In the genomic region with DNA sequence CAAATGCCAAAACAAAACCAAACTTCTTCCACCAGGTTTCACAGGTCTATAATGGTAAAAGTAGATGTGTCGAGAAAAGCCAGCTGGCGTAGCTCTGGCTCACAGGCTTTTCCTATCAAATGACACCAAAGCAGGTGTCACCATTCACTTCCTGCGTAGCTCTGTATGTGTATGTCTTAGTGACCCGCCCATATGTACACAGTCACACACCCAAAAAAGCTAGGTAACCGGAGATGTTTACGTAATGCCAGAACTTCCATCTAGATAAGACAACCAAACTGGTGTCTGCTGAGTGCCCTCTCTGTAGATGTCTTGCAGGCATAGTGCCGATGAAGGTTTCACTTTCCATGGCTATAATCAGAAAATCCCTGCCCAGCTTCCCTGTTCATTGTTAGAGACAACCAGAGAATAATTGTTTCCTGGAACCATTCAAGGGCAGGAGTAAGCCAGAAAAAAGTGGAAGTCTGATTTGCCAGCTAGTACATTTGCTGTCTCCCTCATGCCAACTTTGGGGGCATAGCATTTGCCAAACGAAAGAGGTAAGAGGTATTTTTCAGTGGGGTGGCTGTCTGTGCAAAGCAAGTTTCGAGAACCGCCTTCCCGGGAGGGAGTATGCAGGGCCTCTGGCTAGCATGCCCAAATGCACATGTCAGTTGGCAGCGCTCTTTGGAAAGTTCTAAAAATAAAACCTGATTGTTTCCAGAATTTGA, we compare ENCODE assay signal across 9 mouse cellular contexts.
A peak's percentile ranks its signal among the peaks of the same experiment; 100 is the strongest.
DNase-seq lines count a peak whose midpoint lies in the region; ATAC-seq and TF ChIP-seq lines count a peak whose summit lies in the region.
"Had no signal": no experiment of that assay in that cellular context is flagged by ENCODE, and none has a peak within 500 bp of the region (broad histone marks: within the 10 kb centered on the region; RNA-seq: fewer than 3 reads in every experiment).

No protein-coding gene starts in this region.

- H3K9me3 ChIP-seq in hindbrain, postnatal 0 days (ENCODE audit: low read length), result no peaks in the 10 kb centered on the region
- no peaks in the 10 kb centered on the region for H3K9me3 ChIP-seq in hindbrain, embryonic 12.5 days (replicated peaks)
- H3K9me3 ChIP-seq in heart, postnatal 0 days (replicated peaks; ENCODE audit: control insufficient read depth, low read length), result no peaks in the 10 kb centered on the region
- H3K9me3 ChIP-seq: neural tube, embryonic 12.5 days had no signal

- H3K9ac ChIP-seq in hindbrain, postnatal 0 days (replicated peaks; ENCODE audit: low read length), result no peak overlapping the region
- no peak overlapping the region for H3K9ac ChIP-seq in hindbrain, embryonic 12.5 days
- H3K9ac ChIP-seq in heart, postnatal 0 days (replicated peaks; ENCODE audit: low read depth, low read length), result peak overlapping the region; percentile 46
- H3K9ac ChIP-seq: neural tube, embryonic 12.5 days had no signal

- 70% methylated on average over 12 of the region's 12 CpGs for WGBS in hindbrain, postnatal 0 days
- 90% methylated on average over 12 of the region's 12 CpGs for WGBS in hindbrain, embryonic 12.5 days
- 34% methylated on average over 12 of the region's 12 CpGs for WGBS in heart, postnatal 0 days

- H3K4me3 ChIP-seq in hindbrain, postnatal 0 days (ENCODE audit: low read length), result no peak overlapping the region
- H3K4me3 ChIP-seq in hindbrain, embryonic 12.5 days, result no peak overlapping the region
- peak overlapping the region; percentile 21 for H3K4me3 ChIP-seq in heart, postnatal 0 days (ENCODE audit: low read depth, low read length)
- H3K4me3 ChIP-seq: neural tube, embryonic 12.5 days had no signal

- no peak overlapping the region for H3K27ac ChIP-seq in hindbrain, postnatal 0 days
- no peak overlapping the region for H3K27ac ChIP-seq in hindbrain, embryonic 12.5 days
- H3K27ac ChIP-seq in heart, postnatal 0 days (ENCODE audit: low read depth), result peak overlapping the region; percentile 90
- H3K27ac ChIP-seq: neural tube, embryonic 12.5 days had no signal

- no peaks in the 10 kb centered on the region; the same call in 1 of the 2 replicates for H3K4me1 ChIP-seq in hindbrain, postnatal 0 days (ENCODE audit: insufficient read depth, low read length)
- peaks cover 11% of the 10 kb centered on the region for H3K4me1 ChIP-seq in hindbrain, embryonic 12.5 days
- peaks cover 33% of the 10 kb centered on the region for H3K4me1 ChIP-seq in heart, postnatal 0 days (ENCODE audit: control insufficient read depth, insufficient read depth)

- H3K36me3 ChIP-seq in hindbrain, postnatal 0 days (ENCODE audit: insufficient read depth, low read length), result no peaks in the 10 kb centered on the region
- H3K36me3 ChIP-seq in hindbrain, embryonic 12.5 days, result no peaks in the 10 kb centered on the region
- no peaks in the 10 kb centered on the region for H3K36me3 ChIP-seq in heart, postnatal 0 days (replicated peaks; ENCODE audit: control insufficient read depth, insufficient read depth, low read length)
- H3K36me3 ChIP-seq: neural tube, embryonic 12.5 days had no signal

- no peaks in the 10 kb centered on the region for H3K27me3 ChIP-seq in hindbrain, postnatal 0 days (ENCODE audit: insufficient read depth, low read length)
- no peaks in the 10 kb centered on the region for H3K27me3 ChIP-seq in hindbrain, embryonic 12.5 days
- no peaks in the 10 kb centered on the region for H3K27me3 ChIP-seq in heart, postnatal 0 days (ENCODE audit: control insufficient read depth, insufficient read depth, low read length)
- H3K27me3 ChIP-seq: neural tube, embryonic 12.5 days had no signal

- no peak overlapping the region for H3K4me2 ChIP-seq in hindbrain, postnatal 0 days (ENCODE audit: low read depth, low read length)
- no peak overlapping the region for H3K4me2 ChIP-seq in hindbrain, embryonic 12.5 days (replicated peaks)
- H3K4me2 ChIP-seq in heart, postnatal 0 days (ENCODE audit: low read depth, low read length), result peak overlapping the region; percentile 59
- H3K4me2 ChIP-seq: neural tube, embryonic 12.5 days had no signal

- TF ChIP-seq EP300 in heart, postnatal 0 days (IDR thresholded peaks at IDR 0.05; ENCODE audit: low read depth), result no peak; the same call in 1 of the 2 replicates

- TF ChIP-seq CTCF in hindbrain, postnatal 0 days (IDR thresholded peaks at IDR 0.05; ENCODE audit: low read depth), result no peak
- no peak for TF ChIP-seq CTCF in heart, postnatal 0 days (IDR thresholded peaks at IDR 0.05; ENCODE audit: low read depth)

- no peak for ATAC-seq in hindbrain, postnatal 0 days
- no peak for ATAC-seq in hindbrain, embryonic 12.5 days (ENCODE audit: low FRiP score)
- peak; percentile 73 for ATAC-seq in activated CD4-positive, CD25-positive, alpha-beta regulatory T cell, adult 4 months
- peak; percentile 72 for ATAC-seq in heart, postnatal 0 days (ENCODE audit: insufficient read depth, low read depth)

- peak; percentile 20 for DNase-seq in hindbrain, postnatal 0 days (ENCODE audit: low spot score)
- DNase-seq in heart, postnatal 0 days (ENCODE audit: low spot score), result peak; percentile 50
- DNase-seq in lung, postnatal 10 days, result peak; percentile 42
- no peak for DNase-seq in right cerebral cortex, postnatal 36 days (ENCODE audit: low spot score in 2 of 2)
- no peak for DNase-seq in spleen, adult 18-20 months
- no peak for DNase-seq in adrenal gland, postnatal 4 days (ENCODE audit: low spot score in 2 of 2)

Comparison
In these comparisons a context has a peak if more than half of its experiments do, and no peak if none do; other contexts are left out.
1. ATAC-seq: peak in activated CD4-positive, CD25-positive, alpha-beta regulatory T cell, adult 4 months (single experiment) and heart, postnatal 0 days (single experiment); none in hindbrain, postnatal 0 days (single experiment) and hindbrain, embryonic 12.5 days (single experiment).
2. DNase-seq: peak in hindbrain, postnatal 0 days (single experiment), heart, postnatal 0 days (single experiment) and lung, postnatal 10 days (single experiment); none in right cerebral cortex, postnatal 36 days (0 of 2), spleen, adult 18-20 months (0 of 2) and adrenal gland, postnatal 4 days (0 of 2).